Mouse (Mus musculus): ENCODE measurements around the gene Cpne7.

GRCm38 (mm10) chr8:123077213-123077612 is 40.0 kb upstream of the Cpne7 start:
- TF ChIP-seq POLR2A (IDR thresholded peaks at IDR 0.05; ENCODE audit: low read depth, low read length) (no peak), CTCF (conservative IDR thresholded peaks at IDR 0.05 in 1 of 2, IDR thresholded peaks at IDR 0.05 in 1 of 2; ENCODE audit: low read depth in 2 of 2, low read length in 2 of 2) (no peak), NRF1 (IDR thresholded peaks at IDR 0.05; ENCODE audit: low read depth, low read length) (no peak), NELFE (IDR thresholded peaks at IDR 0.05; ENCODE audit: low read depth, low read length) (no peak), EP300 (IDR thresholded peaks at IDR 0.05; ENCODE audit: low read length) (no peak), ZKSCAN1 (IDR thresholded peaks at IDR 0.05; ENCODE audit: borderline replicate concordance, low read depth, low read length) (no peak), HCFC1 (IDR thresholded peaks at IDR 0.05; ENCODE audit: low read depth, low read length) (no peak), MAX (IDR thresholded peaks at IDR 0.05; ENCODE audit: low read length) (no peak), TCF12 (IDR thresholded peaks at IDR 0.05; ENCODE audit: low read depth, low read length) (no peak), ZNF384 (IDR thresholded peaks at IDR 0.05; ENCODE audit: low read depth, low read length) (no peak)

All from CH12.LX (cell line).